8 mouse cellular contexts compared by ENCODE assay signal in the genomic region with DNA sequence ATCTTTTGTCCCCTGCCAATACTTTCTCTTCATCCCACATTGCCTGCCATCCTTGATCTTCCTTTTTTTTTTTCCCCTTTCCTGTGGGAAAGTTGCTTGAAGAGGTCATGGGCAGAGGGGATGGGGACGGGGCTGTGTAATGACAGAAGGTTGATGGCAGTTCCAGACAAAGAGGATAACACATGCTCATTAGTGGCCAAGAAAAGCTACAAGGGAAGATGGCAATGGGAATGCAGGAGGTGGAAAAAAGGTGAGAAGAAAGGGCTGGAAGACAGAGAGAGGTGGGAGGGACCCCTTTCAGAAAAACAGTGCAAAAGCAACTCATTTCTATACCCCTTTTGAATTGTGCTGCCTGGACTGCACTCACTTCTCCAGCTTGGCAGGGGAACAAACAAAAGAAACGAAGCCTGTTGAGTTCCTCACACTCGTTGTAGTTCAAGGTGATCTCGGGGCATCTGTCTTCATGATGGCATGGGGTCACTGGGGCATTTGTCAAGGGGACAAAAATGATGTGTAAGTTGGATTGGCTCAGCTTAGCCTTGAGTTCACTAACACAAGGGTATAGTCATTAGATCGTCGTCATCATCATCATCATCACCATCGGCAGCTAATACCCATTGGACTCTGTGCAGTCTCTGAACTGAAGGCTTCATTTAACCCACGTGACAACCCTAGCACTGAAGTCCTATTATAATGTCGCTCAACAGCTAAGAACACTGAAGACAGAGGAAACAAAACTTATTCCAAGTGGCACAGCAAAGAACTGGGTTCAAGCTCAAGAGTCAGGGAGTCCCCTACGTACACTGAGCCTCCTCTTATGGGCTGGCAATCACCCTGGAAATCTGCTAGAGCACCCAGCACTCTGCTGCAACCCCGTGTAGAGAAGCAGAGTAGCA. TPM values are rescaled to one million over a fixed set of nuclear protein-coding genes. Genes with fewer than 3 reads are reported as not detected.
DNase-seq lines count a peak whose midpoint lies in the region; ATAC-seq and TF ChIP-seq lines count a peak whose summit lies in the region.
"Had no signal": no experiment of that assay in that cellular context is flagged by ENCODE, and none has a peak within 500 bp of the region (broad histone marks: within the 10 kb centered on the region; RNA-seq: fewer than 3 reads in every experiment).

No protein-coding gene starts in this region.

- H3K9ac ChIP-seq in kidney, postnatal 0 days (ENCODE audit: low read depth, low read length): no peak overlapping the region
- H3K9ac ChIP-seq in forebrain, embryonic 15.5 days (replicated peaks): no peak overlapping the region
- no peak overlapping the region for H3K9ac ChIP-seq in liver, postnatal 0 days (replicated peaks)
- no peak overlapping the region for H3K9ac ChIP-seq in stomach, embryonic 16.5 days (ENCODE audit: low read length)

- no peak overlapping the region for H3K4me2 ChIP-seq in kidney, postnatal 0 days (ENCODE audit: low read length)
- H3K4me2 ChIP-seq in forebrain, embryonic 15.5 days (replicated peaks): no peak overlapping the region; the same call in 1 of the 2 replicates
- H3K4me2 ChIP-seq in liver, postnatal 0 days (ENCODE audit: low read depth, low read length): peak overlapping the region; percentile 54
- H3K4me2 ChIP-seq in stomach, embryonic 16.5 days (ENCODE audit: low read depth, low read length): peak overlapping the region; percentile 23

- no peak overlapping the region for H3K4me3 ChIP-seq in kidney, postnatal 0 days (replicated peaks; ENCODE audit: low read depth, low read length)
- no peak overlapping the region for H3K4me3 ChIP-seq in forebrain, embryonic 15.5 days
- no peak overlapping the region for H3K4me3 ChIP-seq in liver, postnatal 0 days (ENCODE audit: low read depth, low read length)
- H3K4me3 ChIP-seq in stomach, embryonic 16.5 days (replicated peaks; ENCODE audit: low read length): no peak overlapping the region

- TF ChIP-seq CTCF in kidney, postnatal 0 days (IDR thresholded peaks at IDR 0.05; ENCODE audit: low read depth): no peak
- TF ChIP-seq CTCF in liver, postnatal 0 days (IDR thresholded peaks at IDR 0.05; ENCODE audit: low read depth): no peak

- no peak for TF ChIP-seq EP300 in liver, postnatal 0 days (IDR thresholded peaks at IDR 0.05; ENCODE audit: low read depth)

- H3K36me3 ChIP-seq in kidney, postnatal 0 days (ENCODE audit: insufficient read depth, low read length): 0 out of 2 replicates have a peak, but pooled peaks cover 3% of the 10 kb centered on the region
- peaks cover 14% of the 10 kb centered on the region; the same call in 1 of the 2 replicates for H3K36me3 ChIP-seq in forebrain, embryonic 15.5 days
- H3K36me3 ChIP-seq in liver, postnatal 0 days (replicated peaks; ENCODE audit: insufficient read depth, low read length): peaks cover 6% of the 10 kb centered on the region
- H3K36me3 ChIP-seq in stomach, embryonic 16.5 days (ENCODE audit: control insufficient read depth, insufficient read depth, low read length): peaks cover 11% of the 10 kb centered on the region; the same call in 1 of the 2 replicates

- H3K27ac ChIP-seq in kidney, postnatal 0 days: peak overlapping the region; percentile 88
- H3K27ac ChIP-seq in forebrain, embryonic 15.5 days (replicated peaks): peak overlapping the region; percentile 62
- H3K27ac ChIP-seq in liver, postnatal 0 days (ENCODE audit: low read depth): peak overlapping the region; percentile 95
- H3K27ac ChIP-seq in stomach, embryonic 16.5 days (ENCODE audit: low read length): peak overlapping the region; percentile 93

- H3K4me1 ChIP-seq in kidney, postnatal 0 days (replicated peaks; ENCODE audit: insufficient read depth, low read length): peaks cover 28% of the 10 kb centered on the region
- H3K4me1 ChIP-seq in forebrain, embryonic 15.5 days: peaks cover 31% of the 10 kb centered on the region
- peaks cover 26% of the 10 kb centered on the region for H3K4me1 ChIP-seq in liver, postnatal 0 days (ENCODE audit: insufficient read depth)
- peaks cover 24% of the 10 kb centered on the region for H3K4me1 ChIP-seq in stomach, embryonic 16.5 days (ENCODE audit: control insufficient read depth, insufficient read depth, low read length)

- ATAC-seq in kidney, postnatal 0 days (replicated peaks; ENCODE audit: low FRiP score, low read depth): no peak
- ATAC-seq in forebrain, embryonic 15.5 days (replicated peaks): no peak
- ATAC-seq in liver, postnatal 0 days: no peak
- ATAC-seq in stomach, embryonic 16.5 days (ENCODE audit: insufficient read depth, low FRiP score): no peak
- ATAC-seq in monocyte, adult 5-6 weeks (replicated peaks; ENCODE audit: insufficient number of reproducible peaks, low FRiP score, low TSS enrichment, poor library complexity, severe bottlenecking): no peak

- no peaks in the 10 kb centered on the region for H3K27me3 ChIP-seq in kidney, postnatal 0 days (ENCODE audit: insufficient read depth, low read length)
- H3K27me3 ChIP-seq in forebrain, embryonic 15.5 days: no peaks in the 10 kb centered on the region
- no peaks in the 10 kb centered on the region for H3K27me3 ChIP-seq in liver, postnatal 0 days (ENCODE audit: insufficient read depth, low read length)
- no peaks in the 10 kb centered on the region for H3K27me3 ChIP-seq in stomach, embryonic 16.5 days (ENCODE audit: control insufficient read depth, insufficient read depth, low read length)

- no peaks in the 10 kb centered on the region for H3K9me3 ChIP-seq in kidney, postnatal 0 days (replicated peaks; ENCODE audit: low read length)
- H3K9me3 ChIP-seq in forebrain, embryonic 15.5 days: no peaks in the 10 kb centered on the region
- H3K9me3 ChIP-seq in liver, postnatal 0 days (ENCODE audit: low read length): no peaks in the 10 kb centered on the region
- no peaks in the 10 kb centered on the region for H3K9me3 ChIP-seq in stomach, embryonic 16.5 days (replicated peaks; ENCODE audit: control insufficient read depth, low read length)

- 80% methylated on average over 11 of the region's 11 CpGs for WGBS in kidney, postnatal 0 days
- WGBS in forebrain, embryonic 15.5 days: 23% methylated on average over 11 of the region's 11 CpGs
- WGBS in liver, postnatal 0 days (ENCODE audit: insufficient replicate concordance): 73% methylated on average over 11 of the region's 11 CpGs
- 77% methylated on average over 11 of the region's 11 CpGs for whole genome bisulfite sequencing in stomach, embryonic 16.5 days

- DNase-seq in kidney, postnatal 0 days (ENCODE audit: low spot score): no peak
- DNase-seq in kidney, postnatal 10 days: no peak
- no peak for DNase-seq in liver, postnatal 0 days
- no peak for DNase-seq in thymus, postnatal 25 days

RNA-seq across cellular contexts. Expression of a gene that starts 11.3 kb away (rescaled TPM):
- polyA plus RNA-seq in kidney, postnatal 0 days (2015; fragmentation: Nextera tagmentation; extraction: Ambion mirVana): 5.0 and 5.6 TPM in 2 replicates
- polyA plus RNA-seq in forebrain, embryonic 15.5 days (2015; fragmentation: Nextera tagmentation; extraction: Ambion mirVana): 16.8 and 19.3 TPM in 2 replicates
- 1.8 and 2.1 TPM in 2 replicates for polyA plus RNA-seq in liver, postnatal 0 days (2015; fragmentation: Nextera tagmentation; extraction: Ambion mirVana)
- polyA plus RNA-seq in stomach, embryonic 16.5 days (2015; fragmentation: Nextera tagmentation; extraction: Ambion mirVana): 14.7 and 15.7 TPM in 2 replicates
- total RNA-seq in monocyte, adult 5-6 weeks (2017): 2.6 to 4.2 TPM (median 2.7 TPM) in 3 replicates

RNA-seq across cellular contexts. Expression of a gene that starts 29.3 kb away (rescaled TPM):
- 0.56 and 0.74 TPM in 2 replicates for polyA plus RNA-seq in kidney, postnatal 0 days (2015; fragmentation: Nextera tagmentation; extraction: Ambion mirVana)
- 0.55 and 0.56 TPM in 2 replicates for polyA plus RNA-seq in forebrain, embryonic 15.5 days (2015; fragmentation: Nextera tagmentation; extraction: Ambion mirVana)
- polyA plus RNA-seq in liver, postnatal 0 days (2015; fragmentation: Nextera tagmentation; extraction: Ambion mirVana): 3.5 and 3.8 TPM in 2 replicates
- 1.3 and 1.8 TPM in 2 replicates for polyA plus RNA-seq in stomach, embryonic 16.5 days (2015; fragmentation: Nextera tagmentation; extraction: Ambion mirVana)
- 282 to 374 TPM (median 353 TPM) in 3 replicates for total RNA-seq in monocyte, adult 5-6 weeks (2017)
- total RNA-seq: MEL had no signal

RNA-seq across cellular contexts. Expression of a gene that starts 55.6 kb away (rescaled TPM):
- 10.7 and 14.6 TPM in 2 replicates for polyA plus RNA-seq in kidney, postnatal 0 days (2015; fragmentation: Nextera tagmentation; extraction: Ambion mirVana)
- 8.9 and 9.4 TPM in 2 replicates for polyA plus RNA-seq in forebrain, embryonic 15.5 days (2015; fragmentation: Nextera tagmentation; extraction: Ambion mirVana)
- polyA plus RNA-seq in liver, postnatal 0 days (2015; fragmentation: Nextera tagmentation; extraction: Ambion mirVana): 14.4 and 15.4 TPM in 2 replicates
- polyA plus RNA-seq in stomach, embryonic 16.5 days (2015; fragmentation: Nextera tagmentation; extraction: Ambion mirVana): 21.1 and 23.5 TPM in 2 replicates
- total RNA-seq in monocyte, adult 5-6 weeks (2017): 148 to 161 TPM (median 159 TPM) in 3 replicates

Comparison
In these comparisons a context has a peak if more than half of its experiments do, and no peak if none do; other contexts are left out.
1. H3K4me2 ChIP-seq: peak in liver, postnatal 0 days (single experiment) and stomach, embryonic 16.5 days (single experiment); none in kidney, postnatal 0 days (single experiment) and forebrain, embryonic 15.5 days (single experiment).
2. Peak in every context shown above with its lines, with median percentiles within 50 percentile points of each other: H3K27ac ChIP-seq.